Mouse (Mus musculus): ENCODE measurements around the gene Gpn1.

DNA sequence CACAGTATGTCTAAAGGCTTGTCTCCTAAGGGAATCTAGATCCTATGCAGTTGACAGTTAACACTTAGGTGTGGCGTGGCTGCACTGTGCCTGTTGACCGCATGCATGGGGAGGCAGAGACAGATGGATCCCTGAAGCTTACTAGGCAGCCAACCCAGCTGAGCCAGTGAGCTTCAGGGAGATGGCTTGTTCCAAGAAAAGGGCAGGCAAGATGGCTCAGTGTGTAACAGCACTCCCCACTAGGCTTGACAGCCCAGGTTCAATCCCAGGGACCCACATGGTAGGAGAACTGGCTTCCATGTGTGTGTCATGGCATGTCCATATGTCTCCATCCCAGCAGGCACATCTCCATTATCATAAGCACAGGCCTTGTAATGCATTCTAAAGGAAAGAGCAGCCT lies 65.8 kb downstream of the Gpn1 start:
- TF ChIP-seq CTCF (conservative IDR thresholded peaks at IDR 0.05; ENCODE audit: insufficient read depth, insufficient read length, low read depth, low read length): no peak
- no peak for TF ChIP-seq POLR2A (IDR thresholded peaks at IDR 0.05; ENCODE audit: low read depth, low read length)

Measured in kidney, adult 2 months (tissue).